Mouse (Mus musculus) macrophage (primary cell): ENCODE measurements around the gene Clic3. TPM values are rescaled to one million over a fixed set of nuclear protein-coding genes. Genes with fewer than 3 reads are reported as not detected.
A peak's percentile ranks its signal among the peaks of the same experiment; 100 is the strongest.

Source experiments
- H3K27ac ChIP-seq: fragments of 350-480 bp; formaldehyde crosslinking; 2 replicates; pipeline ENCODE4 v1.9.0; 2021
- H3K36me3 ChIP-seq: fragments of 350-480 bp; formaldehyde crosslinking; 2 replicates; pipeline ENCODE4 v1.9.0; 2021; ENCODE audit errors: inconsistent target
- H3K4me3 ChIP-seq: fragments of 350-480 bp; formaldehyde crosslinking; 2 replicates; pipeline ENCODE4 v1.9.0; 2021; ENCODE audit errors: inconsistent target
- H3K79me2 ChIP-seq: fragments of 350-480 bp; formaldehyde crosslinking; 2 replicates; pipeline ENCODE4 v1.9.0; 2021; ENCODE audit errors: inconsistent target
- WGBS: methylation state at CpG from one replicate; pipeline ENCODE4 v1.1.7; 2026; ENCODE audit warnings: inconsistent platforms; ENCODE audit not compliant: missing documents; 5-methylcytosine and 5-hydroxymethylcytosine counted together
- polyA plus RNA-seq: library from polyadenylated mRNA; stranded (reverse); fragments of 250-400 nt; gene quantifications from 3 replicates; pipeline ENCODE4 v1.2.4, GENCODE M21; 2018; ENCODE audit warnings: inconsistent platforms

Gene Clic3
- polyA plus RNA-seq, 1 experiment from 2014 or later = not detected

DNA sequence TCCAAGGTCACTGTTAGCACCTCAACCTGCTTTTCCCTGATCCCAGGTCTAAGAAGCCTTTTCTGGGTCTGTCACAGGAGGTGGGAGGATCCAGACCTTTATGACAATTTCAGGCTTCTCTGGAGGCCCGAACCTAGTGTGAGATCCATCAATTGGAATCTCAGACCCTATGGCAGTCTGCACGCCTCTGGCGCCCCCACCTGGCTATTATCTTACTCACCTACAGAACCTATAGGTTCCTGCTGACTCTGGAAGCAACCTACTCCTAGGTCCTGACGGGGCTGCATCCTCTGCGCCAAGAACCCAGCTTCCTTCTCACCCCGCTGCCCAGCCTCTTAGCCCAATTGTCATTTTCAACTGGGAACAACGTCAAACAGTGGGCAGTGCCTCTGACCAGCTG lies 26.3 kb downstream of the Clic3 start:
- no peak overlapping the region for H3K27ac ChIP-seq
- H3K36me3 ChIP-seq = no peaks in the 10 kb centered on the region
- 12% methylated on average over 7 of the region's 7 CpGs for WGBS
- no peaks in the 10 kb centered on the region for H3K79me2 ChIP-seq
- H3K4me3 ChIP-seq = no peak overlapping the region

DNA sequence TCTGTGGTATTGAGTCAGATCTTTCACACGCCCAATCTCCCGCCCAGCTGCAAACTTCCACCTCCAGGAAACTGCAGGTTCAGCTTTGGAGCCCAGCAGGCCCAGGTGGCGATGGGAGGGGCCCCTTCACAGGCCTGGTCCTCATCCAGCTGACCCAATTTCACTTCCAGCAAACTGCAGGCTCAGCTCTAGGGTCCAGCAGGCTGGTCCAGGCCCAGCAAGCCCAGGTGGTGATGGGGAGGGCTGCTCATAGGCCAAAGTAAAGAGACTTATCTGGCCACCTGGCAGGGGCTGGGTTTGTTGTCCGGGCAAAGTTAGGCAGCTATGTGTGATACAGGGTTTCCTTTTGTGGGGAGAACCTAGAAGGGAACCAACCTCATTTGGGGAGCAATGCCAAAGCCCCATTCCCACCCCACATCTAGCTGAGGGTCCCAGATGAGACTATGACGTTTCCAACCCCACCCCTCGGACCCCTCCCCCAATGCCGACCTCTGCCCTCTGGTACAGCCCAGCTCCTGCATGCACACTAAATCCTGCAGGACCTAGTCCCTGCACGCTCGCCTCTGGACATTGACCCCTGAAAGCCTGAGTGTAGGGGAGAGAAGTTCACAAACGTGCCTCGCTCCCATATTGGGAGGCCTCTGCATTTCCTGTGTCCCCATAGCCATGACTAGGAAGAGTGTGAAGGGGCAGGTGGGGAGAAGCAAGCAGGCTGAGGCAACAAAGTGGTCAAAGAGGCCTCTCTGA lies 28.4 kb downstream of the Clic3 start:
- WGBS = 88% methylated on average over 11 of the region's 11 CpGs
- H3K36me3 ChIP-seq = no peaks in the 10 kb centered on the region
- H3K79me2 ChIP-seq = no peaks in the 10 kb centered on the region
- H3K4me3 ChIP-seq = no peak overlapping the region
- no peak overlapping the region for H3K27ac ChIP-seq

DNA sequence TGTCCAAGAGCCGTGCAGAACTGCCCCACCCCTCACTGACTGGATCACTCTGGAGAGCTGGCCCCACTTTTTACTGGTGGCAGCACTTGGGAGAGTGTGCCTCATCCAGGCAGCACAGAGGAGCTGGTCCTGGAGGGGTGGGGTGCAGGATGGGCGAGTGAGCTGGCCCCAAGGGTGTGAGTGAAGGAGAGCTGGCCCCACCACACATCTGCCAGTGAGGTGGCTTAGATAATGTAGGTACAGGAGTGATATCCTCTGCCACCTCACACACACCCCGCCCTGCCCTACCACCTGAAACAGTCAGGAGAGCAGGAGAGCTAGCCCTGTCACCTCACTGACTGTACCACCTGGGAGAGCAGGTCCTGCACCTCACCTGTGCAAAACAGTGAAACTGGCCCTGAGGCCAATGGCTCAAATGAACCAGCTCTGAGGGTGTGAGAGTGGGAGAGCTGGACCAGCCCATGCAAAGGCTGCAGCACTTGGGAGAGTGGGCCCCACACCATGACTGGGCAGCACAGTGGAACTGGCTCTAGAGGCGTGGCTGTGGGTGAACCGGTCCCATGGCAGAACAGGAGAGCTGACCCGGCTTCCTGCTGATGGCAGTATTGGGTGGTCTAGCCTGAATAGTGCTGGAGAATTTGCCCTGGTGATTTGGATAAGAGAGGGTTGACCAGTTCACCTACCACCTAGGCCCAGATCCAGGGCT lies 31.5 kb downstream of the Clic3 start:
- Histone ChIP-seq H3K79me2 (no peaks in the 10 kb centered on the region), H3K27ac (no peak overlapping the region), H3K36me3 (no peaks in the 10 kb centered on the region), H3K4me3 (no peak overlapping the region)
- WGBS = 88% methylated on average over 6 of the region's 6 CpGs

DNA sequence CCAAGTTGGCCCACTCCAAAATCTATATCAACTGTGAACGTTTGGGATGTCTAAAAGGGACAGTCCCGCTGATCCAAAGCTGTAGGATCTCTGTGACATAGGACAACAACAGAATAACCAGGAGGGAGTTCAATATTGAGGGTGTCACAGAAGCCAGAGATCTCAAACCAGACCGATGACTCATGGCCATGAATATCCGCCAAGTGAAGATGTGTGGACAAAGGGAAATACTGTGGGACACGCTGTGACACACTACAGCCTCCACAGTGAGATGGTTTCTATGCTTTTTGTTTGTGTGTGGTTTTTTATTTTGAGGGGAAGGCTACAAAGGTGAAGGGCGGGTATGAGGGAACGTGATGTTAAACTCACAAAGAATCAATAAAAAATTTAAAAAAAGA lies 32.0 kb downstream of the Clic3 start:
- no peaks in the 10 kb centered on the region for H3K36me3 ChIP-seq
- WGBS = 80% methylated on average over 7 of the region's 7 CpGs
- H3K79me2 ChIP-seq = no peaks in the 10 kb centered on the region
- H3K4me3 ChIP-seq = no peak overlapping the region
- no peak overlapping the region for H3K27ac ChIP-seq

DNA sequence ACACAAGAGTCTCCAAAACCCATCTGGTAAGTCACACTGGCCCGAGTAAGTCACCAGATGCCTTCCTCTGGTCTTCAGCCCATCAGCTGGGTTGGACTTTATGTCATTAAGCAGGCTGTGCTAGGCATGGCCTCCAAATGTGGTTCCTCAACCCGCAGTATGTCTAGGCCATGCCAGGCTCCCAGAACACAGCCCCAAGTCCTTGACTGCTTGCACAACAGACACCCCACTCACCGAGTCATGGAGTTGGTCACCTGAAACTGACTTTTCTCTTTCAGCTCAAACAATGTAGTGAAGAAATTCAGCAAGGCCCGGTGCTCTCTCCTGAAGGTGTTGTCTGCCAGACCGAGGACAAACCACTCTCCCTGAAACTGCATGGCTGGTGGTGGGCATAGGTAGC lies 36.4 kb downstream of the Clic3 start:
- no peak overlapping the region for H3K27ac ChIP-seq
- H3K4me3 ChIP-seq = no peak overlapping the region
- 83% methylated on average over 5 of the region's 5 CpGs for WGBS

DNA sequence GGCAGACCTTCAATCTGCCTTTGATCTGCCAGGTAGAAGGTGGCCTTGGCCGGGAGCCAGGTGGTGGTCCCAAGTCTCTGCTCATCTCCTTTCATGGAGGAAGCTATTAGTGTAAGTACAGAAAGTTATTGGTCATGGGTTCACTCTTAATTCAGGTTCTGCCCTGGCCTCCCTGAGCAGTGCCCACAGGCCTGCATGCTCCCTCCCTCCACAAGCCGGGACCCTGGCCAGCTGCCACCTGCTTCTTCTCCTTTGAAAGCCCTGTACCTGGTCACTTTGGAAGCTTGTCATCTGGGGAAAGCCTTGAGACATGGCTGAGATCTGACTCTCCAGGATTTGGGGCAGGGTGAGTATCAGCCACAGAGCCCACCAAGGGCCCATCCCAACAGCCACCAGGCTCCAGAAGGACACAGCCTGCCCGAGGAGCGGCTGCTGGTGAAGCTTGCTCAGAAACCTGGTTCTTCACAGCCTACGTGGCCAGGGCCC lies 36.9 kb downstream of the Clic3 start, which contains the start of gene Lcn12:
Lcn12 (minus strand) TSS at position 436 of the 486 bp plus-strand sequence.
- Histone ChIP-seq H3K27ac (no peak within 1 kb of the TSS), H3K79me2 (no peaks in the 10 kb centered on the region), H3K4me3 (no peak within 1 kb of the TSS), H3K36me3 (no peaks in the 10 kb centered on the region)
- 91% methylated on average over 5 of the region's 5 CpGs for WGBS

More for the DNA sequence above, 36.4 kb downstream of the Clic3 start:
- no peaks in the 10 kb centered on the region for H3K79me2 ChIP-seq
- H3K36me3 ChIP-seq = no peaks in the 10 kb centered on the region

DNA sequence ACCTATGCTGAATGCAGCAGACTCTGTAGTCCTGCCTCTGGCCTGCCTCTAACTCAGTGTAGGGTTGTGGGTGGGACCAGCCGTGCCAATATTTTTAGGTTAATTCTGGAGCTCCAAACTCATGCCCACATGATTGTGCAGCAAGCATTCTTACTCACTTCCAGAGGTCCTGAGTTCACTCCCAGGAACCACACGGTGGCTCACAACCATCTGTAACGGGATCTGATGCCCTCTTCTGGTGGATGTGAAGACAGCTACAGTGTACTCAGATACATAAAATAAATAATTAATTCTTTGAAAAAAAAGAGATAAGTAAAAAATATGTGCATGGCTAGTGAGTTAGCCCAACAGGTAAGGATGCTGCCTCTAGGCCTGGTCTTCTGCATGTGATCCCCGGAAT lies 39.8 kb downstream of the Clic3 start:
- Histone ChIP-seq H3K4me3 (no peak overlapping the region), H3K79me2 (peaks cover 8% of the 10 kb centered on the region), H3K27ac (no peak overlapping the region), H3K36me3 (no peaks in the 10 kb centered on the region)
- 53% methylated on average over 4 of the region's 4 CpGs for WGBS

DNA sequence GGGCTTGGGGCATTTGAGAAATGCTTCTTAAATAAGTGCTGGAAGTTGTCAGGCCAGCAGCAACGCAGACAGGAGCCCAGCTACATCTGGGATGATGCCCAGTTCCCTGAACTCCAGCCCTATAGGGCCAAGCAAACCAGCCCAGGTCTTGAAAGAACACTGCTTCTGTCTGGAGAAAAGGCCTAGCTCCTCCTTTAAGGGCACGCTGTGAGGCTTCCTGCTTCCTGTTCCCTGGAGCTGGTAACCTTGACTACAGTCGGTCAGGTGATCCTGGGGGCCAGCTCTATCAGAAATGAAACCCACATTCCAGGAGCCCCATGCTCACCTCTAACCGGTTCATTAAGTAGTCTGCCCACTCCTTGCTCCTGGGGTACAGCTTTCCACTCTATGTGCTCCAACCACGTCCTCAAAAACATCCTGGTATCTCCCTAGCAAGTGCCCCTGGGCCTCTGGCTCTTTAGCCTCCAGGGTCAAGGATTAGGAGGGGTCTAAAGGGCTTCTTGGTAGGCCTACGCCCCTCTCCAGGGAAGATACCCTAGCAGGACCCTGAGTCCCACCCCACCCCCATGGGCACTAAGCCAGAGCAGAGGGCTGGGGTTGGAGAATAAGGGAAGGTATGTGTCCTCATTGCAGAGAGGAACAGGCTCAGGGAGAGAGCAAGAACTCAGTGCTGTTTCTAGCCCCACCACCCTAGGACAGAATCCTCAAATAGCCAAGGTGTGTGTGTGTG lies 41.4 kb downstream of the Clic3 start:
- Histone ChIP-seq H3K79me2 (peaks cover 17% of the 10 kb centered on the region), H3K4me3 (peak overlapping the region; percentile 17), H3K27ac (peak overlapping the region; percentile 54), H3K36me3 (peaks cover 7% of the 10 kb centered on the region; the same call in 1 of the 2 replicates)
- 24% methylated on average over 6 of the region's 6 CpGs for WGBS

DNA sequence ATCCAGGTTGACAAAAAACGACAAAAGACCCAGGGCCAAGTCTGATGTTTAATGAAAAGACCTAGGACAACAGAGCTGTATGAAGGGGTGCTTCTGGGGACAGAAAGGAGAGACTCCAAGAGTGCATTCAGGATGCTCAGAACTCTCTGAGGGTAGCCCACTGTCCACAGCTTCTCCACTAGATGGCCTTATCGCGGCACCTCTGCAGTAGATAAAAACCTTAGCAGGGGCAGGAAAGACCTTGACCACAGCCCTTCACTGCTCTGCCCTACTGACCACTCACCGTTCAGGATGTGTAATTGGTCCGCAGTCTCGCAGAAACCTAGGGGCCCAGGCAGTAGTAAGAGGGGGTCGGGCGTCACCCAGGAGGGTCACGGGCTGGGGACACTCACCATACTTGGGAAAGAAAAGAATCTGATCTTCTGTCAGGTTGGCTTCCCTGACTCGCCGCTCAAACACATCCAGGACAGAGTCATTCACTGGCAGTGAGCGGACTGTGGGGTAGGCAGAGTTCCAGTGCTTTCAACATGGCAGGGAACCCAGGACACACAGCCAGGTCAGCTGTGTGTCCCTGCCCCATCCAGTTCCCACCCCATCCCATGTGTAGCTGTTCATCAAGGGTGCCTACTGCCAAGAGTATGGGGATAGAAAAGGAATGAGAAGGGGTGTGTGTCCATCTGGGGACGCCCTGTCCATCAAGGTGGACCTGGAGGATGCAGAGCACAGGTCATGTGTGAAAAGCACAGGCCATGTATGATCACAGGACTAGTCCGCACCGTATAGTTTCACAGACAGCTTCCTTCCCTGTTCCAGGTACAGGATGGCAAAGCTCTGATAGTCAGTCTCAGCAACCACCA lies 42.2 kb downstream of the Clic3 start:
- H3K27ac ChIP-seq = peak overlapping the region; percentile 54; the same call in 1 of the 2 replicates
- H3K4me3 ChIP-seq = no peak overlapping the region
- 78% methylated on average over 15 of the region's 15 CpGs for WGBS
- peaks cover 17% of the 10 kb centered on the region for H3K79me2 ChIP-seq
- peaks cover 16% of the 10 kb centered on the region for H3K36me3 ChIP-seq

DNA sequence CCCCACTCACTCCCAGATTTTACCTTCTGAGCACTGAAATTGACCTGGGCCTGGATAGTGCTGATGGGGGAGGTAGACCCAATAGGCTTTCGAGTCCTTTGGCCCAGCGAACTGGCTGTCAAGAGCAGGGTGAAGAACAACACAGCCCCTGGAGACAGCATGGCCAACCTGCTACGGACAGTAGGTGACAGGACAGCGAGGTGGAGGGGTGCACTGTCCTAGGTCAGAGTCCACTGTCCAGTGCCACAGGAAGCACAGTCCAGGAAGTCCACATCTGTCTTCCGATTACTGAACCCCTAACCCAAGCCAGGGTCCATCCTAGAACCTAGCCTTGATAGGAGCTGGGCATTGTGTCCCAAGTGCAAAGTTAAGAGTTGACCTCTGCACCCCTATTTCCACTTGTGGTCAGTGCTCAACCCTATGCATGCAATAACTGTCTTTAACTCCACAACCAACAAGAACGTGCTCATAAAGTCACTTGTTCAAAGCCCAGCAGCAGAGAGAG lies 43.5 kb downstream of the Clic3 start:
- Histone ChIP-seq H3K27ac (peak overlapping the region; percentile 55), H3K79me2 (peaks cover 17% of the 10 kb centered on the region), H3K4me3 (peak overlapping the region; percentile 25), H3K36me3 (peaks cover 28% of the 10 kb centered on the region)
- WGBS = 72% methylated on average over 6 of the region's 6 CpGs

DNA sequence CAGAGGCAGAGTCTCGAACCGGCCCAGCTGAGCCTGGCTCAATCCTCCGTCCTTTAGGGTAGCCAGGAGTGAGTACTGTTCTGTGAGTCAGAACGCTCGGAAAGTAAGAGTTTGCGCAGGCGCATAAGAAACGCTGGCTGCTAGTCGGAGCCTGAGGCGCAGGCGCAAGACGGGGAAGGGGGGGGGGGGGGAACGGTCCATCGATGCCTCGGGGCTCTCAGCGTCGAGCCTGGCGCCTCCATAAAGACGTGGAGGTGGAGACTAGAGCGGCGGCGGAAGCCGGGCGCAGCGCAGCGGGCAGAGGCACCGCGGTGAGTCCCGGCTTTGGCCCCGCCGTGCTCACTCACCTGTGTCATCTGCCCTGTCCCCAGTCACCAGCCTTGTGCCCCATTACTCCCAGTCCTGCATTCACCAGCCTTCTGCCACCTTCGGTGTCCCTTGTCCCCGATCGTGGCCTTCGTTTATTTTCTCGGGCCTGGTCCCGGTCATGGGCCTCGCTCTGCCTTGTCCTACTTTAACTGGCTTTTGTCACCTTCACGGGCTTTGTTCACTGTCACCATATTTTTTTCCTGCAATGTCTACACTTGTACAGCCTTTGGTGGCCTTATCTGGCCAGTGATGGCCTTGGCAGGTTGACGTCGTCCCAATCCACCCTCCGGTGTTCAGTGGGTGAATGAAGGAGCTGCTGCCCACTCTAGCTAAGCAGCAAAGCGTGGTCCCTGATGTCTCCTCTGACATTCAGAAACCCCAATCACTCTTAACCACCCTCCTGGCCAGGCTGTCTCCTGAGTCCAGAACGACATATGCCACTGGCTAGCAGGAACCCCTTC lies 44.2 kb downstream of the Clic3 start, which contains the start of gene Fbxw5:
Fbxw5 (plus strand) TSS at position 175 of the 830 bp plus-strand sequence.
- Histone ChIP-seq H3K36me3 (peaks cover 34% of the 10 kb centered on the region), H3K4me3 (peak within 1 kb of the TSS; percentile 99), H3K79me2 (peaks cover 17% of the 10 kb centered on the region), H3K27ac (peak within 1 kb of the TSS; percentile 74)
- WGBS = 2% methylated on average over 37 of the region's 44 CpGs

DNA sequence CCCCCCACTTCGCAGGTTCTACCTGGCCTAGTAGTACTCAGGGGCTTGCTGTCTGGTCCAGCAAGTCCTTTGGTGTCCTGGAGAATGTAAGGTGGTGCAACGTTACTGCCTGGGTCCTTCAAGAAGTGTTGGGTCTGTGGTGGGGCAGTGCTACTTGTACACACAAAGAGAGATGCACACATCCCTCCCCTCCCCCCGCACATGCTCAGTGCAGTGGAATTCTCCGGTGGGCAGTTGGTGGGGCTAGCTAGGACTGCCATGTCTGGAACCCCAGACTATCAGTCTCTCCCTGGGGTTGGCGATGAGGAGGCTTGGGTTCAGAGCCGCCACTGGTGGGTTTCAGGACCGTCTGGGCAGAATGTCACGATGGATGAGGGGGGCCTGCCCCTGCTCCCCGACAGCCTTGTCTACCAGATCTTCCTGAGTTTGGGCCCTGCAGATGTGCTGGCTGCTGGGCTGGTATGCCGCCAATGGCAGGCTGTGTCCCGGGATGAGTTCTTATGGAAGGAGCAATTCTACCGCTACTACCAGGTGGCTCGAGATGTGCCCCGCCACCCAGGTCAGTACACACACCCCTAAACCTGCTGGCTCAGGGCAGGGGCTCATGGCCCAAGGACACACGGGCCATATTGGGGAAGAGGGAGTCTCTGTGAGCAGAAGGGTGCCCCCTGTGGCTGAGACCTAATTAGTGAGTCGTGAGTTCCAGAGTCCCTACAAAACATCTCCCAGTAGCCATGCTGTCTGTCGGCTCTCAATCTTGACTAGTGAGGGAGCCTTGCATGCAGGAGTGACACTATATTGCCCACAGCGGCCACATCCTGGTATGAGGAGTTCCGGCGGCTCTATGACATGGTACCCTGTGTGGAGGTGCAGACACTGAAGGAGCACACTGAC lies 45.2 kb downstream of the Clic3 start, which contains the start of gene C8g:
C8g (minus strand) TSS at position 127 of the 894 bp plus-strand sequence.
- peaks cover 17% of the 10 kb centered on the region for H3K79me2 ChIP-seq
- H3K27ac ChIP-seq = peak within 1 kb of the TSS; percentile 74
- H3K36me3 ChIP-seq = peaks cover 38% of the 10 kb centered on the region
- WGBS = 78% methylated on average over 20 of the region's 20 CpGs
- peak within 1 kb of the TSS; percentile 99 for H3K4me3 ChIP-seq
